Mouse (Mus musculus) neural tube, embryonic 15.5 days (tissue): Measurements from ENCODE around the gene Ccdc86. TPM values are rescaled to one million over a fixed set of nuclear protein-coding genes. Genes with fewer than 3 reads are reported as not detected.
A peak's percentile ranks its signal among the peaks of the same experiment; 100 is the strongest.

Experiments
- ATAC-seq: fragments of 200-750 bp; cut with Nextera tagmentation; 2 replicates; pipeline ENCODE4 v1.8.0; 2017; ENCODE audit warnings: mild to moderate bottlenecking, moderate TSS enrichment, moderate library complexity; ENCODE audit not compliant: low FRiP score
- H3K27ac ChIP-seq: fragments of 300-500 bp; sonication (generic); replicated peaks from 2 replicates; pipeline ENCODE4 v1.5.1; 2015; ENCODE audit warnings: mild to moderate bottlenecking, inconsistent platforms
- H3K27me3 ChIP-seq: fragments of 300-500 bp; sonication (generic); replicated peaks from 2 replicates; pipeline ENCODE4 v1.6.1; 2015; ENCODE audit warnings: inconsistent platforms
- H3K36me3 ChIP-seq: fragments of 300-500 bp; sonication (generic); 2 replicates; pipeline ENCODE4 v1.6.1; 2015; ENCODE audit warnings: inconsistent platforms
- H3K4me1 ChIP-seq: fragments of 300-500 bp; sonication (generic); 2 replicates; pipeline ENCODE4 v1.6.1; 2015; ENCODE audit warnings: inconsistent platforms
- H3K4me2 ChIP-seq: fragments of 300-500 bp; sonication (generic); 2 replicates; pipeline ENCODE4 v1.6.1; 2015; ENCODE audit warnings: inconsistent platforms, mild to moderate bottlenecking, moderate library complexity
- H3K4me3 ChIP-seq: fragments of 300-500 bp; sonication (generic); replicated peaks from 2 replicates; pipeline ENCODE4 v1.5.1; 2015; ENCODE audit warnings: mild to moderate bottlenecking, inconsistent platforms
- H3K9ac ChIP-seq: fragments of 300-500 bp; sonication (generic); replicated peaks from 2 replicates; pipeline ENCODE4 v1.6.1; 2015; ENCODE audit warnings: mild to moderate bottlenecking, inconsistent platforms
- H3K9me3 ChIP-seq: fragments of 300-500 bp; sonication (generic); replicated peaks from 2 replicates; pipeline ENCODE4 v1.6.1; 2016; ENCODE audit warnings: inconsistent platforms
- WGBS: fragments of 180-500 bp; shearing (Covaris S2); methylation state at CpG from one replicate; pipeline ENCODE4 v1.1.7; 2015; ENCODE audit warnings: mixed read lengths; 5-methylcytosine and 5-hydroxymethylcytosine counted together
- polyA plus RNA-seq: library from polyadenylated mRNA; unstranded; fragments of >200 nt; fragmentation: Nextera tagmentation; extraction: Ambion mirVana; gene quantifications from 2 replicates; pipeline ENCODE4 v1.2.1, GENCODE M21; 2015

Gene Ccdc86
- polyA plus RNA-seq, 1 experiment from 2014 or later = 12.7 TPM

DNA sequence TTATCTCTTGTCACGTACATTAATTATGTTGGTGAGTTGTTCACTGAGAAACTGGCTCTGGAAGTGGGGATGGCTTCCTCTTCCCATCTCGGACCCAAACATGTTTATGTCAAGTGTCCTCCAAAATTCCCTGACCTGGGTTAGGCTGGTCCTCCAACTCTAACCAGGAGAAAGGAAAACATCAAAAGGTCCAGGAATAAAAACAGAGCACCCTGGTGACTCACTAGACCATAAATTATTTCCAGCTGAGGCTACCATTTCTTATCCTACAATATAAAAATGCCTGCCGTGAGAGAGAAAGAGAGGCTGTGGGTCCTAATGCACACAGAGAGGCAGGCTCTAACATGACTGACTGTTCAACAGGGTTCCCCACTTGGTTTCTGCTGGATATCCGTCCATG lies 24.8 kb downstream of the Ccdc86 start:
- no peaks in the 10 kb centered on the region for H3K27me3 ChIP-seq
- no peak for ATAC-seq
- WGBS = 45% methylated on average over 4 of the region's 4 CpGs
- H3K36me3 ChIP-seq = no peaks in the 10 kb centered on the region
- no peak overlapping the region for H3K4me3 ChIP-seq
- H3K4me1 ChIP-seq = 0 out of 2 replicates have a peak, but pooled peaks cover 2% of the 10 kb centered on the region
- H3K9me3 ChIP-seq = no peaks in the 10 kb centered on the region
- no peak overlapping the region for H3K4me2 ChIP-seq
- no peak overlapping the region for H3K27ac ChIP-seq
- H3K9ac ChIP-seq = no peak overlapping the region

DNA sequence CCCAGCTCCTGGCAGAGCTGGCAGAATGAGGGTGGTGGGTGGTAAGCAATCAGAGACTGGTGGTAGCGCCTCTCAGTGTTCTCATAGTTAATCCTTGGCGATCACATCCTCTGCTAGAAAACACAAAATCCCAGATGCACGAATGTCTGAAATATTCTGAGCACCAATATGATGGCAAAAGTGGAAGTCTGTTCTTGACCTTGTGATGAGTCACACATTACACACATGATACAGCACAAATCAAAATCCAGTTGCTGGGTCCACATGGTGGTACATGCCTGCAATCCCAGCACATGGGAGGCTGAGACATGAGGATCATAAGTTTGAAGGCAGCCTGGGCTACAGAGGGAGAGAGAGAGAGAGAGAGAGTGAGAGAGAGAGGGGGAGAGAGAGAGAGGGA lies 28.0 kb downstream of the Ccdc86 start:
- 87% methylated on average over 3 of the region's 3 CpGs for WGBS
- H3K9ac ChIP-seq = no peak overlapping the region
- no peak overlapping the region for H3K4me3 ChIP-seq
- H3K27ac ChIP-seq = no peak overlapping the region
- H3K4me1 ChIP-seq = no peaks in the 10 kb centered on the region
- no peaks in the 10 kb centered on the region for H3K9me3 ChIP-seq
- H3K27me3 ChIP-seq = no peaks in the 10 kb centered on the region
- no peaks in the 10 kb centered on the region for H3K36me3 ChIP-seq
- no peak for ATAC-seq
- no peak overlapping the region for H3K4me2 ChIP-seq

DNA sequence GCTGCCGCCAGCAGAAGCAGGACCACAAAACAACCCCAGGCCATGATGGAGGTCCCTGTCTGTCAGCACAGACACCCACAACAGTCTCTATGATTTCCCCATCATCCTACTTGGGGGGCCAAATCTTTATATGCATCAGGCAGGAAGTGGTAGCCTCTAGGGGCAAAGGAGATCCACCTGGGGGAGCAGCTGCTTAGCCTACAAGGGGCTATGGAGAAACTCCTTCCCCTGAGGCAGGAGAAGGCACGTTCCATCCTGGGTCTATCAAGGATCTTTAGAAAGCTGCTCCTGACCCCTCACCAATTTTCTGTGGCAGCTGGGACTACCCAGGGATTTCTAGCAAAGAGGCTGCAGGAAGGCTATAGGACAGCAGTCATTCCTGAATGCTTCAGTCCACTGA lies 28.5 kb downstream of the Ccdc86 start, which contains the start of gene Zp1:
Gene Zp1 (minus strand): TSS at position 101 of the 400 bp plus-strand sequence.
- no peak within 1 kb of the TSS for H3K9ac ChIP-seq
- no peak for ATAC-seq
- no peak within 1 kb of the TSS for H3K27ac ChIP-seq
- H3K9me3 ChIP-seq = no peaks in the 10 kb centered on the region
- H3K4me1 ChIP-seq = no peaks in the 10 kb centered on the region
- no peaks in the 10 kb centered on the region for H3K36me3 ChIP-seq
- H3K4me3 ChIP-seq = no peak within 1 kb of the TSS
- no peak within 1 kb of the TSS for H3K4me2 ChIP-seq
- no peaks in the 10 kb centered on the region for H3K27me3 ChIP-seq
- 80% methylated on average over 2 of the region's 2 CpGs for WGBS

DNA sequence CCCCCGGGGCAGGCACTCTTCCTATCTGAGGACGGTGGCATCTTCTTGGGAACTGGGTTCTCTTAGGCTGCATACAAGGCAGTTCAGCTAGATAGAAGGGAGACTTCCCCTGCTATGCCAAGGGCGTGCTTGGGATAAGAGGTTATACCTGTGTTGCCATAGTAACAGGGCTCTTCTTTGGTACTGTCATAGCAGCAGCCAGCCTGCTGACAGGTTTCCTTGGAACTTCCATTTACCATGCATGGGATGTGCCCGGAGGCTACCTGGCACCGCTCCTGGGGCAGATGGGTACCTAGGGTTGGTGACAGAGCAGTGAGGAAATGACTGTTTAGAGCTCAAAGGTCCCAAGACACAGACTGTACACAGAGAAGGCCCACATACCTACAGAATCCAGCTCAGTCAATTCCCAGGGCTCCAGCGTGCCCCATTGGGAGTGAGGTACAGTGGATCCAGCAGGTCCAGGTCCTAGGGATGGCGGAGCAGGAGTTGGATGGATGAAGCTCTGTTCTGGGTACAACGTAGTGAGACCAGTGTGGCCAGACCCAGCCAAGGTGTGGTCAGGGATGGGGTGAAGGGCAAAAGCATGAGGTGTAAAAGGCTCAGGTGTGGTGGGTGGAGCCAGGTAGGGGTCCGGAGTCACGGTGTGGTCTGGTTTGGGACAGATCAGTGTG lies 30.6 kb downstream of the Ccdc86 start:
- Histone ChIP-seq H3K4me1 (no peaks in the 10 kb centered on the region), H3K9me3 (no peaks in the 10 kb centered on the region), H3K9ac (no peak overlapping the region), H3K27me3 (no peaks in the 10 kb centered on the region), H3K27ac (no peak overlapping the region), H3K4me3 (no peak overlapping the region), H3K4me2 (no peak overlapping the region), H3K36me3 (no peaks in the 10 kb centered on the region)
- peak; percentile 71 for ATAC-seq
- WGBS = 90% methylated on average over 10 of the region's 10 CpGs

DNA sequence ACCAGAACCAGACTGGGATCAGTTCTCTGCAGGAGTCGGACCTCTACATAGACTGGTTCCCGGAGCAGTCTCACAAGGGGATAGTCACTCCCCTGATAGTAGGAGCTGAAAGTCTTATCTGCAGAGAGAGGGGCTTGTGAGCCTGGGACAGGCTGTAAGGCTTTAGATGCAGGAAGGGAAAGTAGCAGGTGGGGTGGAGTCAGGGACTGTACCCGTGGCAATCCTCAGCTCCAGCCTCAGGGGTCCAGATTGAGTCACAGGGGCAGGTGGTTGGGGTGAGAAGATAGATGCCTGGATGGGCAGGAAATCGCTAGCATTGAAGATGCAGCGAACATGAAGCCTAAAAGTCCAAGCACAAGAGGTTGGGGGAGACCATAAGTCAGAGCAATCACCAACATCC lies 32.6 kb downstream of the Ccdc86 start:
- no peak for ATAC-seq
- Histone ChIP-seq H3K36me3 (no peaks in the 10 kb centered on the region), H3K4me1 (no peaks in the 10 kb centered on the region), H3K27ac (no peak overlapping the region), H3K4me2 (no peak overlapping the region), H3K4me3 (no peak overlapping the region), H3K9ac (no peak overlapping the region), H3K27me3 (no peaks in the 10 kb centered on the region), H3K9me3 (no peaks in the 10 kb centered on the region)
- 63% methylated on average over 5 of the region's 5 CpGs for WGBS

DNA sequence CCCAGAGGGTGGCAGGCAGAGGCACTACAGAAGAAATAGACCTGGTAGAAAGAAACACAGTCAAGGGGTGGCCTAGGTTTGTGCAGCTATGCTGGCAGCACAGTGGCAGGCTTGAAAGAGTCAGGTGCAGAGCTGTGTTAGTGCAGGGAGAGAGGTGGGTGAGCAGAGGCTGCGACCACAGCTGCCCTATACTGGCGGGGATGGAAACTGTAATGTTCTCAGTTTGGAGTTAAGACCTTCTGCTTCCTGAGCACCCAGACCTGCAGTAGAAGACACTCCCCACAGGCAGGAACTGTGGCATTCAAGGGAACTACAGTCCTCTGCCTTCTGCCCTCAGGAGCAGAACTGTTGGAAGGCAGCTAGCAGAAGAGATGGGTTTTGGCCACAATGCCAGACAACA lies 34.2 kb downstream of the Ccdc86 start:
- H3K36me3 ChIP-seq = no peaks in the 10 kb centered on the region
- H3K4me2 ChIP-seq = no peak overlapping the region
- H3K27me3 ChIP-seq = no peaks in the 10 kb centered on the region
- H3K4me1 ChIP-seq = no peaks in the 10 kb centered on the region
- H3K4me3 ChIP-seq = no peak overlapping the region
- no peak overlapping the region for H3K27ac ChIP-seq
- no peaks in the 10 kb centered on the region for H3K9me3 ChIP-seq
- no peak overlapping the region for H3K9ac ChIP-seq
- ATAC-seq = no peak
- 93% methylated on average over 2 of the region's 2 CpGs for WGBS

DNA sequence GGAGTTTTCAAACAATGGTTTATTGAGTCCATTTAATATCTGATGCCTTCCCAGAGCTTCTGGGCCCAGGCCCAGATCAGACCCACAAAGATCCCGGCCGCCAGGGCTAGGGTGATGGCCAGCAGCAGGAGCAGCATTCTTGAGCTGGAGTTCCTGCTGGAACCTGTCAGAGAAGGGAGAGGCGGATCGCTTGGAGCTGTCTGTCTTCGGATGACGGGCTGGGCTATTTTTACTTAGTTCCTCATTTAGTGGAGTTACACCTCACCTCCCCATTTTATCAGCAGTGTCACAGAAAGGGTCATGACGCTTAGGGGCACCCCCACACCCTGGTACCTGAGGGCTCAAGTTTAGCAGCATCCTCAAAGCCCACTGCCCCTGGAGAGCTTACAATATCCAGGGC lies 34.8 kb downstream of the Ccdc86 start:
- Histone ChIP-seq H3K4me2 (no peak overlapping the region), H3K9me3 (no peaks in the 10 kb centered on the region), H3K27ac (no peak overlapping the region), H3K36me3 (no peaks in the 10 kb centered on the region; the same call in 1 of the 2 replicates), H3K27me3 (no peaks in the 10 kb centered on the region), H3K4me3 (no peak overlapping the region), H3K4me1 (no peaks in the 10 kb centered on the region), H3K9ac (no peak overlapping the region)
- no peak for ATAC-seq
- WGBS = 76% methylated on average over 7 of the region's 7 CpGs

DNA sequence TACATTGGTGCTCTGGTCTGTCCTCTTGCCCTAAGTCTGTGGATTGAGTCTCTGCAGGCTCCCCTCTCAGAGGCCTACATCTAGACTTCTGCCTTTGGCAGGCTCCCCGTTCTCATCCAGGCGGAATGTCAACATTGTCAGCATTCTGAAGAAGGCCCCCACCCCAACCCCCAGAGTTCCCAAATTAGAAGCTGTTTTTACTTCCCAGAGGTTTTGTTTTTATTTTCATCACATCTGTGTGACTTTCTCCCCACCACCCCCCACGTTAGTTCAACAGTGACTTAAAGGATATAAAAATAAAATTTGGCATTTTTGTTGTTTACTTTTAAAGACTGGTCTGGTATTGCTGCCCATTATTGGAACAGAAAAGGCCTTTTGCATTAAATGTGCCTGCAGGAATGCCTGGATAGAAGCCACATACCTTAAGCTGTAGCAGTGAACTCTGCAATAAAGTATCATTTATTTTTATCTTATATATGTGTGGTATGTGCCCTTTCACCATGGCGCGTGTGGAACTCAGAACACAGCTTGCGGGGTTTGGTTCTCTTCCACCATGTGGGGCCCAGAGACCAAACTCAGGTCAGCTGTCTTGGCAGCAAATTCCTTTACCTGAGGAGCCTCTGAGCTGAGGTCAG lies 39.9 kb downstream of the Ccdc86 start:
- Histone ChIP-seq H3K4me3 (no peak overlapping the region), H3K4me1 (no peaks in the 10 kb centered on the region), H3K9ac (no peak overlapping the region), H3K4me2 (no peak overlapping the region), H3K9me3 (no peaks in the 10 kb centered on the region), H3K36me3 (peaks cover 37% of the 10 kb centered on the region), H3K27me3 (no peaks in the 10 kb centered on the region), H3K27ac (no peak overlapping the region)
- WGBS = 90% methylated on average over 6 of the region's 6 CpGs
- no peak for ATAC-seq

DNA sequence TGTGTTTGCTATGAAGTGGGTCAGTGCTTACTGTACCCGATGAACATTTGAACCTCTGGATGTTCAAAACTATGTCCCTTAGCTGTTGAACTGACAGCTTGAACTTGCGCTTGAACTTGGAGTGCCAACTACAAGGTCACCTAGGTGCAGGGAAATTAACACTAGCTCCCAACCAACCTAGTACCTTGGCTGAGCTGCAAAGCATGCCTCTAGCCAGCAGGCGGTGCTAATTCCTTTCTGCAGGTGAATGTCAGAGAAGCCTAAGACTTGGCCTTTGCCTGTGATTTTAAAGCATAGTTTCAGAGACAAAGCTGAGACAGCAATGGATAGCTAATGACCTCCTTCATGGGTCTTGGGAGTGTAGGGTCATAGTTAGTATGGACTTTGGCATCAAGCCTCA lies 41.2 kb downstream of the Ccdc86 start:
- no peak overlapping the region for H3K4me3 ChIP-seq
- H3K4me1 ChIP-seq = no peaks in the 10 kb centered on the region
- H3K9me3 ChIP-seq = no peaks in the 10 kb centered on the region
- peaks cover 50% of the 10 kb centered on the region for H3K36me3 ChIP-seq
- no peak overlapping the region for H3K9ac ChIP-seq
- peak; percentile 60; the same call in 1 of the 2 replicates for ATAC-seq
- no peak overlapping the region for H3K4me2 ChIP-seq
- WGBS = 62% methylated on average over 3 of the region's 3 CpGs
- H3K27ac ChIP-seq = no peak overlapping the region
- no peaks in the 10 kb centered on the region for H3K27me3 ChIP-seq

DNA sequence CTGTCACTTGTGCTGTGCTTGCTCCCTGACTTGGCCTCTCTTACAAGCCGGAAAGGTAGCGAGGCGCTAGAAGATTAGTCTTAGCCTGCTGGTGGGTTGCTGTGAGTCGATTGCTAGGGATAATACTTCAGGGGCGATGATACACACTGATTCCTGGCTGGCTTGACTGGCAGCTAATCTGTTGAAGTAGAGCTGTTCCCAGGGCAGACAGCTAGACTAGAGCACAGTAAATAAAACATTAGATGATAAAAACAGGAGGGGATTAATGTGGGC lies 43.4 kb downstream of the Ccdc86 start:
- H3K9me3 ChIP-seq = no peaks in the 10 kb centered on the region
- H3K4me3 ChIP-seq = no peak overlapping the region
- H3K27me3 ChIP-seq = no peaks in the 10 kb centered on the region
- H3K4me1 ChIP-seq = no peaks in the 10 kb centered on the region
- no peak overlapping the region for H3K4me2 ChIP-seq
- H3K36me3 ChIP-seq = peaks cover 73% of the 10 kb centered on the region
- no peak overlapping the region; the same call in 1 of the 2 replicates for H3K27ac ChIP-seq
- 82% methylated on average over 5 of the region's 5 CpGs for WGBS
- no peak for ATAC-seq
- H3K9ac ChIP-seq = no peak overlapping the region

DNA sequence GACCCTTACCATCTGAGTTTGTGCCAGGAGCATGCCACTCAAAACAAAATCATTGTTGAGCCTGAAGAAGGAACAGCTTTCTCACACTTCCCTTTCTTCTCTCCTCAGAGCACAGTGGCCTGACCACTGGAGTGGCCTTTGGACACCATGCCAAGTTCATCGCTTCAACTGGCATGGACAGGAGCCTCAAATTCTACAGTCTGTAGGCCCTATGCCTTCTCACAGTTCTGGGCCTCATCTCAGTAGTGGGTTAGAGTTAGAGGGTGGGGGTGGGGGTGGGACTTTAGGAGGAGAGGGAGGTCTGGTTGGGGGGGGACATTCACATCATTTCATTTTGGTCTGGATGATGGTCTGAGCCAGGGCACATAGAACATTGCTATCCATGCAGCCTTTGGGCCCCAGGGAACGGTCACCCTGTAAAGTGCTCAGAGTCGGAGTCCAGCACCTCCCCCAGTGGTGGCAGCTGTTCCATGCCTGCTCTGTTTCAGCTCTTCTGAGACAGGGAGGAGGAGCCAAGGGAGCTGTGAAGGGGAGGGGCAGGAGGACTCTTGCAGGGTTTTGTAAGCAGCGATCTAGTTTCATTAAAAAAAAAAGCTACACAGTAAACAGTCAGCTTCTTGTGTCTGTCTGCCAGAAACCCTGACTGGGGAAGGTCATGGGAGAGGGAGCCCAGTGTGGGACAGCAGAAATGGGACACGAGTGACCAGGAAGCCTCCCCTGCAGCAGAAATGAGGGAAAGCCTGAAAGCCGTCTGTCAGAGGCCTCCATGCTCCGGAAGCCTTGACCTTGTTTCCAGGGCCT lies 43.9 kb downstream of the Ccdc86 start:
- Histone ChIP-seq H3K4me2 (no peak overlapping the region), H3K4me3 (no peak overlapping the region), H3K36me3 (peaks cover 78% of the 10 kb centered on the region), H3K9ac (0 out of 2 replicates have a peak overlapping the region, but pooled peaks have one; percentile 7), H3K4me1 (no peaks in the 10 kb centered on the region), H3K9me3 (no peaks in the 10 kb centered on the region), H3K27ac (no peak overlapping the region; the same call in 1 of the 2 replicates), H3K27me3 (no peaks in the 10 kb centered on the region)
- ATAC-seq = no peak; the same call in 1 of the 2 replicates
- whole genome bisulfite sequencing = 69% methylated on average over 7 of the region's 7 CpGs

DNA sequence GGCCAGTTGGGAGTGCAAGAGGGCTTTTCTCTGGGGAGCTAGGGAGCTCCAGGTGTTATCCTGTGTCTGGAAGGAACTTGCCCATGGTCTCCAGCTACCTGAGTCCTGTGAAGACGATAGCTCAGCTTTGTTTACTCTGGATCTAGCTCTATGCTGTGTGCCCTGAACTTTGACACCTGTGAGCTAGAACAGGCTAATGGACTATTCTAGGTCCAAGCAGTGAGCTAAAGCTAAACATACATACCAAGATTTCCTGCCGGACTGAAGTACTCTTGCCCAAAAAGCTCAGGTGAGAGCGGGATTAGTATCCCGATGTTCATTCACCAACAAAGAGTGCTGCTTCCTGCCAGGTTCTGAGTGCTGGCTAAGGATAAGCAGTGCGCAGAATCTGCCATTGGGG lies 44.6 kb downstream of the Ccdc86 start:
- H3K9me3 ChIP-seq = no peaks in the 10 kb centered on the region
- H3K27me3 ChIP-seq = no peaks in the 10 kb centered on the region
- H3K4me3 ChIP-seq = no peak overlapping the region
- WGBS = 93% methylated on average over 5 of the region's 5 CpGs
- no peaks in the 10 kb centered on the region for H3K4me1 ChIP-seq
- H3K9ac ChIP-seq = 0 out of 2 replicates have a peak overlapping the region, but pooled peaks have one; percentile 7
- H3K4me2 ChIP-seq = no peak overlapping the region
- no peak for ATAC-seq
- peaks cover 84% of the 10 kb centered on the region for H3K36me3 ChIP-seq
- H3K27ac ChIP-seq = no peak overlapping the region
